9 mouse cellular contexts compared by ENCODE assay signal in the genomic region with DNA sequence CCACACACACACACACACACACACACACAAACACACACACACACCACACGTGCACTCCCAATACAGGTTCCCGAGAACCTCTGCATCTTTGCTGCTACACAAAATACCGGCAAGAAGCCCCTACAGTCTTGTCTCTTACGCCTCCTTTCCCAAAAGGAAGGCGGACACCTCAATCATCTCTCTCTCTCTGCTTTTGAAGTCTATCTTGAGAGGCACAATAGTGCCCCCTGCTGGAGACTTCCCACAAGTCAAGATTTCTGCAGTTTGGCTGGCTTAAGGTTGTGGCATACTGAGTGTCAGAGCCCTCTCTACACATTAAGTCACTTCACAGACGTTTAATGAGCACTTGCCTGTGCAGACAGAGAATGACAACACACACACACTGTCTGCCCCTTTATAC. TPM values are rescaled to one million over a fixed set of nuclear protein-coding genes. Genes with fewer than 3 reads are reported as not detected.
A peak's percentile ranks its signal among the peaks of the same experiment; 100 is the strongest.
DNase-seq lines count a peak whose midpoint lies in the region; ATAC-seq and TF ChIP-seq lines count a peak whose summit lies in the region.
"Had no signal": no experiment of that assay in that cellular context is flagged by ENCODE, and none has a peak within 500 bp of the region (broad histone marks: within the 10 kb centered on the region; RNA-seq: fewer than 3 reads in every experiment).

No protein-coding gene starts in this region.

- no peak overlapping the region for H3K4me3 ChIP-seq in E14TG2a.4 (replicated peaks; ENCODE audit: low read length)
- no peak overlapping the region for H3K4me3 ChIP-seq in forebrain, embryonic 10.5 days
- no peak overlapping the region for H3K4me3 ChIP-seq in heart, embryonic 13.5 days
- no peak overlapping the region for H3K4me3 ChIP-seq in lung, adult 2 months (replicated peaks; ENCODE audit: extremely low read depth, low read depth, low read length)
- H3K4me3 ChIP-seq: limb, embryonic 15.5 days had no signal

- H3K4me2 ChIP-seq in heart, embryonic 13.5 days = peak overlapping the region; percentile 37
- H3K4me2 ChIP-seq: limb, embryonic 15.5 days had no signal

- peak; percentile 92 for DNase-seq in brain, embryonic 14.5 days (ENCODE audit: low read depth)
- peak; percentile 82 for DNase-seq in forebrain, embryonic 10.5 days (ENCODE audit: extremely low spot score, low spot score)
- peak; percentile 91 for DNase-seq in layer of hippocampus, adult 11-12 months (ENCODE audit: low spot score)
- peak; percentile 78 for DNase-seq in lung, adult 2 months
- DNase-seq in retina, adult 2 months (ENCODE audit: low read depth, low spot score) = peak; percentile 54
- DNase-seq in thymus, postnatal 36 days = peak; percentile 70 to 76

- peaks cover 6% of the 10 kb centered on the region for H3K27me3 ChIP-seq in E14TG2a.4 (ENCODE audit: insufficient read depth, low read length)
- H3K27me3 ChIP-seq in forebrain, embryonic 10.5 days (ENCODE audit: poor library complexity, severe bottlenecking) = no peaks in the 10 kb centered on the region
- H3K27me3 ChIP-seq in heart, embryonic 13.5 days (replicated peaks) = no peaks in the 10 kb centered on the region; the same call in 1 of the 2 replicates
- H3K27me3 ChIP-seq: limb, embryonic 15.5 days had no signal

- H3K4me1 ChIP-seq in E14TG2a.4 (replicated peaks; ENCODE audit: low read depth, low read length) = peaks cover 36% of the 10 kb centered on the region
- peaks cover 11% of the 10 kb centered on the region for H3K4me1 ChIP-seq in forebrain, embryonic 10.5 days
- H3K4me1 ChIP-seq in heart, embryonic 13.5 days = peaks cover 19% of the 10 kb centered on the region
- peaks cover 2% of the 10 kb centered on the region; the same call in 1 of the 2 replicates for H3K4me1 ChIP-seq in lung, adult 2 months (ENCODE audit: control insufficient read depth, insufficient read depth, low read length)

- no peaks in the 10 kb centered on the region; the same call in 1 of the 2 replicates for H3K9me3 ChIP-seq in E14TG2a.4 (ENCODE audit: low read length)
- H3K9me3 ChIP-seq in forebrain, embryonic 10.5 days = 0 out of 2 replicates have a peak, but pooled peaks cover 4% of the 10 kb centered on the region
- H3K9me3 ChIP-seq in heart, embryonic 13.5 days = no peaks in the 10 kb centered on the region; the same call in 1 of the 2 replicates
- H3K9me3 ChIP-seq: limb, embryonic 15.5 days had no signal

- 0 out of 2 replicates have a peak overlapping the region, but pooled peaks have one; percentile 39 for H3K9ac ChIP-seq in heart, embryonic 13.5 days
- H3K9ac ChIP-seq: limb, embryonic 15.5 days had no signal

- 8% methylated on average over 6 of the region's 6 CpGs for WGBS in forebrain, embryonic 10.5 days
- 8% methylated on average over 6 of the region's 6 CpGs for WGBS in heart, embryonic 13.5 days
- WGBS in lung, adult 2 months = 8% methylated on average over 6 of the region's 6 CpGs

- peak; percentile 78 for TF ChIP-seq CTCF in E14TG2a.4 (conservative IDR thresholded peaks at IDR 0.05; ENCODE audit: low read length)
- peak; percentile 74; the same call in 1 of the 2 replicates for TF ChIP-seq CTCF in brain, embryonic 14.5 days (IDR thresholded peaks at IDR 0.05; ENCODE audit: borderline replicate concordance, extremely low read depth, insufficient read depth, insufficient read length)
- peak; percentile 32; the same call in 1 of the 2 replicates for TF ChIP-seq CTCF in lung, adult 2 months (IDR thresholded peaks at IDR 0.05; ENCODE audit: insufficient read depth, low read length)

- no peaks in the 10 kb centered on the region for H3K36me3 ChIP-seq in E14TG2a.4 (ENCODE audit: insufficient read depth, low read length)
- H3K36me3 ChIP-seq in forebrain, embryonic 10.5 days (replicated peaks) = peaks cover 5% of the 10 kb centered on the region; the same call in 1 of the 2 replicates
- peaks cover 19% of the 10 kb centered on the region for H3K36me3 ChIP-seq in heart, embryonic 13.5 days

- ATAC-seq in heart, embryonic 13.5 days (ENCODE audit: extremely low read depth, insufficient number of reproducible peaks, low FRiP score, low TSS enrichment) = no peak

- no peak for TF ChIP-seq POLR2A in brain, embryonic 14.5 days (IDR thresholded peaks at IDR 0.05; ENCODE audit: borderline replicate concordance, extremely low read depth, insufficient read depth, insufficient read length, poor library complexity, severe bottlenecking)
- TF ChIP-seq POLR2A in lung, adult 2 months (IDR thresholded peaks at IDR 0.05; ENCODE audit: borderline replicate concordance, extremely low read depth, low read depth, low read length) = no peak

- H3K27ac ChIP-seq in forebrain, embryonic 10.5 days = no peak overlapping the region
- no peak overlapping the region for H3K27ac ChIP-seq in heart, embryonic 13.5 days (replicated peaks)
- H3K27ac ChIP-seq: limb, embryonic 15.5 days had no signal

RNA-seq across cellular contexts. Expression of gene Trim56, which starts 9.0 kb away (rescaled TPM):
- polyA plus RNA-seq in brain, embryonic 14.5 days (2012; rRNA removed) = 1.2 and 2.2 TPM in 2 replicates
- polyA plus RNA-seq in forebrain, embryonic 10.5 days (2016; fragmentation: Nextera tagmentation; extraction: Ambion mirVana) = 4.6 and 5.0 TPM in 2 replicates
- polyA plus RNA-seq in heart, embryonic 13.5 days (2015; fragmentation: Nextera tagmentation; extraction: Ambion mirVana) = 4.9 and 6.9 TPM in 2 replicates
- polyA plus RNA-seq in lung, adult 2 months (2012; rRNA removed) = 24.4 and 26.8 TPM in 2 replicates

RNA-seq across cellular contexts. Expression of gene Serpine1, which starts 35.0 kb away (rescaled TPM):
- 2.1 and 2.6 TPM in 2 replicates for polyA plus RNA-seq in brain, embryonic 14.5 days (2012; rRNA removed)
- polyA plus RNA-seq in forebrain, embryonic 10.5 days (2016; fragmentation: Nextera tagmentation; extraction: Ambion mirVana) = 0.10 and 0.17 TPM in 2 replicates
- polyA plus RNA-seq in heart, embryonic 13.5 days (2015; fragmentation: Nextera tagmentation; extraction: Ambion mirVana) = 0.74 and 0.92 TPM in 2 replicates
- polyA plus RNA-seq in lung, adult 2 months (2012; rRNA removed) = 19.8 and 22.0 TPM in 2 replicates

RNA-seq across cellular contexts. Expression of gene Muc3, which starts 42.1 kb away (rescaled TPM):
- polyA plus RNA-seq in brain, embryonic 14.5 days (2012; rRNA removed) = 0.05 and 0.08 TPM in 2 replicates
- not detected in 2 replicates for polyA plus RNA-seq in forebrain, embryonic 10.5 days (2016; fragmentation: Nextera tagmentation; extraction: Ambion mirVana)
- polyA plus RNA-seq in heart, embryonic 13.5 days (2015; fragmentation: Nextera tagmentation; extraction: Ambion mirVana) = 0.11 TPM in 1 of 2 replicates, not detected in the other
- polyA plus RNA-seq in lung, adult 2 months (2012; rRNA removed) = 4.3 TPM in 1 of 2 replicates, not detected in the other
- polyA plus RNA-seq: limb, embryonic 15.5 days had no signal
